Mouse (Mus musculus): Measurements from ENCODE around the gene Epb41l2.

The Epb41l2 gene

GRCm38 (mm10) chr10:25401356-25401755, 41.8 kb downstream of the Epb41l2 start:
- no peak for DNase-seq

- no peak for DNase-seq
These were observed 43.3 kb downstream of the Epb41l2 start for GRCm38 (mm10) chr10:25402886-25403285.

- no peak for DNase-seq
These were observed 44.5 kb downstream of the Epb41l2 start for GRCm38 (mm10) chr10:25403813-25404701.

GRCm38 (mm10) chr10:25404702-25405098, 45.1 kb downstream of the Epb41l2 start:
- no peak for DNase-seq

GRCm38 (mm10) chr10:25405551-25405950, 46.0 kb downstream of the Epb41l2 start:
- no peak for DNase-seq

GRCm38 (mm10) chr10:25406695-25407094, 47.1 kb downstream of the Epb41l2 start:
- no peak for DNase-seq

GRCm38 (mm10) chr10:25408136-25408650, 48.6 kb downstream of the Epb41l2 start:
- no peak for DNase-seq

GRCm38 (mm10) chr10:25411836-25412373, 52.3 kb downstream of the Epb41l2 start:
- DNase-seq, result no peak

GRCm38 (mm10) chr10:25415188-25415717, 55.7 kb downstream of the Epb41l2 start:
- DNase-seq, result peak; percentile 41

- DNase-seq, result no peak
These were observed 57.1 kb downstream of the Epb41l2 start for GRCm38 (mm10) chr10:25416696-25417095.

GRCm38 (mm10) chr10:25426058-25426457, 66.5 kb downstream of the Epb41l2 start:
- DNase-seq, result peak; percentile 78

- no peak for DNase-seq
These were observed 67.2 kb downstream of the Epb41l2 start for GRCm38 (mm10) chr10:25426814-25427213.

- DNase-seq, result no peak
These were observed 67.9 kb downstream of the Epb41l2 start for GRCm38 (mm10) chr10:25427523-25427922.

GRCm38 (mm10) chr10:25428658-25429057, 69.1 kb downstream of the Epb41l2 start:
- DNase-seq, result no peak

- DNase-seq, result peak; percentile 13
These were observed 69.7 kb downstream of the Epb41l2 start for GRCm38 (mm10) chr10:25429346-25429745.

- peak; percentile 18 for DNase-seq
These were observed 71.3 kb downstream of the Epb41l2 start for GRCm38 (mm10) chr10:25430862-25431261.

- DNase-seq, result peak; percentile 76
These were observed 72.8 kb downstream of the Epb41l2 start for GRCm38 (mm10) chr10:25432351-25432750.

GRCm38 (mm10) chr10:25432938-25433337, 73.3 kb downstream of the Epb41l2 start:
- DNase-seq, result no peak

- no peak for DNase-seq
These were observed 73.9 kb downstream of the Epb41l2 start for GRCm38 (mm10) chr10:25433524-25433923.

- peak; percentile 68 for DNase-seq
These were observed 74.9 kb downstream of the Epb41l2 start for GRCm38 (mm10) chr10:25434358-25435044.

- no peak for DNase-seq
These were observed 77.3 kb downstream of the Epb41l2 start for GRCm38 (mm10) chr10:25436703-25437401.

GRCm38 (mm10) chr10:25437586-25438298, 78.1 kb downstream of the Epb41l2 start:
- no peak for DNase-seq

Data from kidney, postnatal 10 days (tissue).